19 mouse cellular contexts compared by ENCODE assay signal in genomic region chr3:70957470-70957869, GRCm38 (mm10).
DNase-seq lines count a peak whose midpoint lies in the region; ATAC-seq and TF ChIP-seq lines count a peak whose summit lies in the region.
"Had no signal": no experiment of that assay in that cellular context is flagged by ENCODE, and none has a peak within 500 bp of the region (broad histone marks: within the 10 kb centered on the region; RNA-seq: fewer than 3 reads in every experiment).

No protein-coding gene starts in this region.

- no peaks in the 10 kb centered on the region for H3K36me3 ChIP-seq in hindbrain, embryonic 13.5 days
- no peaks in the 10 kb centered on the region for H3K36me3 ChIP-seq in hindbrain, embryonic 10.5 days
- H3K36me3 ChIP-seq in forebrain, embryonic 16.5 days (ENCODE audit: control insufficient read depth, insufficient read depth): no peaks in the 10 kb centered on the region
- no peaks in the 10 kb centered on the region for H3K36me3 ChIP-seq in midbrain, embryonic 15.5 days (replicated peaks)
- H3K36me3 ChIP-seq: heart, embryonic 10.5 days; kidney, embryonic 15.5 days had no signal

- ATAC-seq in hindbrain, embryonic 13.5 days (ENCODE audit: low FRiP score): peak; percentile 49; the same call in 1 of the 2 replicates
- ATAC-seq in forebrain, embryonic 16.5 days: peak; percentile 75
- peak; percentile 65; the same call in 1 of the 2 replicates for ATAC-seq in midbrain, embryonic 15.5 days (replicated peaks)
- ATAC-seq: inflammation-experienced regulatory T-cells, adult 6 months; liver, postnatal 0 days had no signal

- no peak for TF ChIP-seq POLR2A in brain, embryonic 14.5 days (IDR thresholded peaks at IDR 0.05; ENCODE audit: borderline replicate concordance, extremely low read depth, insufficient read depth, insufficient read length, poor library complexity, severe bottlenecking)

- no peak for DNase-seq in hindbrain, embryonic 10.5 days (ENCODE audit: low spot score)
- peak; percentile 67 for DNase-seq in brain, embryonic 14.5 days (ENCODE audit: low read depth)
- DNase-seq in cerebellum, adult 11 months: no peak
- DNase-seq in ovary, adult 18-20 months (ENCODE audit: low spot score): no peak
- DNase-seq: adrenal gland, adult 2 months; cerebellum, adult 11-12 months; gastrocnemius, postnatal 14 days; heart, postnatal 10 days; liver; liver, postnatal 0 days; lung, postnatal 14 days had no signal

- H3K4me2 ChIP-seq in hindbrain, embryonic 13.5 days: no peak overlapping the region
- H3K4me2 ChIP-seq in forebrain, embryonic 16.5 days (ENCODE audit: low read length): no peak overlapping the region
- H3K4me2 ChIP-seq in midbrain, embryonic 15.5 days: no peak overlapping the region
- H3K4me2 ChIP-seq: kidney, embryonic 15.5 days had no signal

- no peaks in the 10 kb centered on the region for H3K4me1 ChIP-seq in hindbrain, embryonic 13.5 days (replicated peaks)
- H3K4me1 ChIP-seq in hindbrain, embryonic 10.5 days (replicated peaks): no peaks in the 10 kb centered on the region
- no peaks in the 10 kb centered on the region for H3K4me1 ChIP-seq in forebrain, embryonic 16.5 days (replicated peaks; ENCODE audit: control insufficient read depth, insufficient read depth, low read length)
- no peaks in the 10 kb centered on the region for H3K4me1 ChIP-seq in midbrain, embryonic 15.5 days
- H3K4me1 ChIP-seq: heart, embryonic 10.5 days; kidney, embryonic 15.5 days; megakaryocyte, embryonic 14.5 days had no signal

- no peak for TF ChIP-seq CTCF in brain, embryonic 14.5 days (IDR thresholded peaks at IDR 0.05; ENCODE audit: borderline replicate concordance, extremely low read depth, insufficient read depth, insufficient read length)

- no peak overlapping the region for H3K27ac ChIP-seq in hindbrain, embryonic 13.5 days
- no peak overlapping the region for H3K27ac ChIP-seq in hindbrain, embryonic 10.5 days
- no peak overlapping the region for H3K27ac ChIP-seq in forebrain, embryonic 16.5 days (ENCODE audit: low read length)
- no peak overlapping the region for H3K27ac ChIP-seq in midbrain, embryonic 15.5 days
- H3K27ac ChIP-seq: heart, embryonic 10.5 days; kidney, embryonic 15.5 days; stomach, postnatal 0 days had no signal

- H3K4me3 ChIP-seq in hindbrain, embryonic 13.5 days: no peak overlapping the region
- no peak overlapping the region for H3K4me3 ChIP-seq in hindbrain, embryonic 10.5 days
- no peak overlapping the region for H3K4me3 ChIP-seq in forebrain, embryonic 16.5 days (replicated peaks; ENCODE audit: low read length)
- no peak overlapping the region for H3K4me3 ChIP-seq in midbrain, embryonic 15.5 days
- H3K4me3 ChIP-seq: heart, embryonic 10.5 days; kidney, embryonic 15.5 days; megakaryocyte, embryonic 14.5 days had no signal

- H3K27me3 ChIP-seq in hindbrain, embryonic 13.5 days: no peaks in the 10 kb centered on the region
- no peaks in the 10 kb centered on the region for H3K27me3 ChIP-seq in hindbrain, embryonic 10.5 days (ENCODE audit: insufficient read depth, poor library complexity, severe bottlenecking)
- H3K27me3 ChIP-seq in forebrain, embryonic 16.5 days (replicated peaks; ENCODE audit: control insufficient read depth, insufficient read depth, low read length): no peaks in the 10 kb centered on the region
- no peaks in the 10 kb centered on the region for H3K27me3 ChIP-seq in midbrain, embryonic 15.5 days (replicated peaks)
- H3K27me3 ChIP-seq: kidney, embryonic 15.5 days; megakaryocyte, embryonic 14.5 days had no signal

- no peaks in the 10 kb centered on the region for H3K9me3 ChIP-seq in hindbrain, embryonic 13.5 days
- no peaks in the 10 kb centered on the region for H3K9me3 ChIP-seq in hindbrain, embryonic 10.5 days
- H3K9me3 ChIP-seq in forebrain, embryonic 16.5 days (ENCODE audit: control insufficient read depth, low read length): no peaks in the 10 kb centered on the region
- H3K9me3 ChIP-seq in midbrain, embryonic 15.5 days: no peaks in the 10 kb centered on the region
- H3K9me3 ChIP-seq: heart, embryonic 10.5 days; kidney, embryonic 15.5 days; megakaryocyte, embryonic 14.5 days had no signal

- H3K9ac ChIP-seq in hindbrain, embryonic 13.5 days: no peak overlapping the region
- no peak overlapping the region for H3K9ac ChIP-seq in forebrain, embryonic 16.5 days (replicated peaks; ENCODE audit: low read depth, low read length)
- no peak overlapping the region for H3K9ac ChIP-seq in midbrain, embryonic 15.5 days
- H3K9ac ChIP-seq: kidney, embryonic 15.5 days; liver, postnatal 0 days had no signal
